Mouse (Mus musculus) hindbrain, embryonic 12.5 days (tissue): ENCODE results near the gene Slc37a3. TPM values are rescaled to one million over a fixed set of nuclear protein-coding genes. Genes with fewer than 3 reads are reported as not detected.

Experiments used
- ATAC-seq: fragments of 200-750 bp; cut with Nextera tagmentation; 2 replicates; pipeline ENCODE4 v1.8.0; 2017; ENCODE audit warnings: moderate TSS enrichment; ENCODE audit not compliant: low FRiP score
- H3K27ac ChIP-seq: fragments of 300-500 bp; sonication (generic); 2 replicates; pipeline ENCODE4 v1.5.1; 2016; ENCODE audit warnings: mild to moderate bottlenecking
- H3K27me3 ChIP-seq: fragments of 300-500 bp; sonication (generic); 2 replicates; pipeline ENCODE4 v1.6.1; 2016; ENCODE audit warnings: mild to moderate bottlenecking
- H3K36me3 ChIP-seq: fragments of 300-500 bp; sonication (generic); 2 replicates; pipeline ENCODE4 v1.6.1; 2016; ENCODE audit warnings: mild to moderate bottlenecking
- H3K4me1 ChIP-seq: fragments of 300-500 bp; sonication (generic); 2 replicates; pipeline ENCODE4 v1.6.1; 2016
- H3K4me2 ChIP-seq: fragments of 300-500 bp; sonication (generic); replicated peaks from 2 replicates; pipeline ENCODE4 v1.6.1; 2016; ENCODE audit warnings: mild to moderate bottlenecking
- H3K4me3 ChIP-seq: fragments of 300-500 bp; sonication (generic); 2 replicates; pipeline ENCODE4 v1.5.1; 2016; ENCODE audit warnings: mild to moderate bottlenecking
- H3K9ac ChIP-seq: fragments of 300-500 bp; sonication (generic); 2 replicates; pipeline ENCODE4 v1.6.1; 2016; ENCODE audit warnings: mild to moderate bottlenecking, moderate library complexity
- H3K9me3 ChIP-seq: fragments of 300-500 bp; sonication (generic); replicated peaks from 2 replicates; pipeline ENCODE4 v1.6.1; 2016; ENCODE audit warnings: mild to moderate bottlenecking
- WGBS: fragments of 180-500 bp; shearing (Covaris S2); methylation state at CpG from one replicate; pipeline ENCODE4 v1.1.7; 2016; 5-methylcytosine and 5-hydroxymethylcytosine counted together
- polyA plus RNA-seq: library from polyadenylated mRNA; unstranded; fragments of >200 nt; fragmentation: Nextera tagmentation; extraction: Ambion mirVana; gene quantifications from 2 replicates; pipeline ENCODE4 v1.2.1, GENCODE M21; 2016

The Slc37a3 gene
- polyA plus RNA-seq, 1 experiment from 2014 or later = 59.0 TPM

DNA sequence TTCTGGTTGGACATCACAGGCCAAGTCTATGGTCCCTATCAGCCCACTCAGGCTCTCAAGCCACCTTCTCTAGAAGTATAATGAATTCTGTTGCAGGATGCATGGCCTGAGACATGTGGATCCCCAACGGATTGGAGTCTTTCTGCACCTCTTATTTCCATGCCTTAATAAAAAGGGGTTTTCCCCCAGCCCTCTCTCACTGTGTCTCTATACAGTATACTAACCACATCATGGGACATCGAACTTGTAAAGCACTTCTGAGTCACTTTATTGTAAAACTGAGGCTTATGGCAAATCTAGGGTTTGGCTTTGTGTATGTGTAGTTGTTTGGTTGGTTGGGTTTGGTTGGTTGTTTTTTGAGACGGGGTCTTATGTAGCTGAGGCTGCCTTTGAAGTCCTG, 65.7 kb downstream of the Slc37a3 start:
- H3K4me2 ChIP-seq = no peak overlapping the region
- no peaks in the 10 kb centered on the region for H3K27me3 ChIP-seq
- no peaks in the 10 kb centered on the region for H3K36me3 ChIP-seq
- H3K4me3 ChIP-seq = no peak overlapping the region
- H3K27ac ChIP-seq = no peak overlapping the region
- WGBS = 87% methylated on average over 3 of the region's 3 CpGs
- no peak overlapping the region for H3K9ac ChIP-seq
- H3K4me1 ChIP-seq = no peaks in the 10 kb centered on the region
- H3K9me3 ChIP-seq = no peaks in the 10 kb centered on the region
- ATAC-seq = no peak

DNA sequence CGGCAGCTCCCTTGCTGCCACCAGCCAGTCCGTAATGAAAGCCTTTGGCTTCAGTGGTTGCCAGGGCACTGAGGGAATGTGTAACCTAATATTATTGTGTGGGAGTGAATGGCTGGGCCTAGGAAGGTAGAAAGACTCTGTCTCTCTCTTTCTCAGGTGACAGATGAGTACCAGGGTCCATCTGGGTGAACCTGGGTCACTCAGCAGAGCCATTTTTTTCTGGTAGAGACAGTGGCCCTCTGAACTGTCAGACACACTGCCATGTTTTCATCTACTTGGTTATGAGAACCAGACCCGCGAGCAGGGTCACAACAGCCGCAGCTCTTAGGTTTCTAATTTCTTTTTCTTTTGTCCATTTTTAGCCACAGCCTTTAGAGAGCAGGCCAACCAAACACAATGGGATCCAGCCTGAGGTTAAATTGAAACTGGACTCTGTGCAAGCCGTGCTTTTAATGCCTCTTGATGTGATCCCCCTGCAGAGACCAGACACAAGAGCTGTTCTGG, 73.1 kb downstream of the Slc37a3 start:
- Histone ChIP-seq H3K9ac (peak overlapping the region; percentile 9; the same call in 1 of the 2 replicates), H3K4me2 (no peak overlapping the region), H3K4me1 (peaks cover 11% of the 10 kb centered on the region), H3K27ac (peak overlapping the region; percentile 57), H3K9me3 (no peaks in the 10 kb centered on the region), H3K4me3 (no peak overlapping the region), H3K36me3 (no peaks in the 10 kb centered on the region), H3K27me3 (no peaks in the 10 kb centered on the region)
- no peak for ATAC-seq
- 4% methylated on average over 6 of the region's 6 CpGs for WGBS

DNA sequence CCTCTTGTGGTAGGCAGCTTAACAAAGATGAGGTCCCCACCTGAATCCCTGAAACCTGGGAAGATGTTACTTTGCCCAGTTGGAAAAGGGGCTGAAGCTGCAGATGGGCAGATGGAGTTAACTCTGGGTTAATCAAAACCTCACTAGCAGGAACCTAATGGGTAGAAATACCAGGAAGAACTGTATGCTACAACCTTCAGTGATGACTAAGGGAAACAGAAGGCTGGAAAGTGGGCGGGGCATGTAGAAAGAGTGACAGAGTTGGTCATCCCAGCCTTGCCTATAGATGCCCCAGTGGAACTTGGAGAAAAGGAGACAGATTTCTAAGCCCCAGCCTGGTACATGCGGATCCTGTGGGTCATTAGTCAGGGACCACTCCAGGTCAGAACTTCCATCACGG, 76.0 kb downstream of the Slc37a3 start:
- no peak for ATAC-seq
- peaks cover 11% of the 10 kb centered on the region for H3K4me1 ChIP-seq
- no peaks in the 10 kb centered on the region for H3K36me3 ChIP-seq
- H3K4me2 ChIP-seq = no peak overlapping the region
- no peak overlapping the region for H3K4me3 ChIP-seq
- 79% methylated on average over 3 of the region's 3 CpGs for WGBS
- H3K9ac ChIP-seq = no peak overlapping the region
- H3K9me3 ChIP-seq = no peaks in the 10 kb centered on the region
- no peaks in the 10 kb centered on the region for H3K27me3 ChIP-seq
- no peak overlapping the region for H3K27ac ChIP-seq

DNA sequence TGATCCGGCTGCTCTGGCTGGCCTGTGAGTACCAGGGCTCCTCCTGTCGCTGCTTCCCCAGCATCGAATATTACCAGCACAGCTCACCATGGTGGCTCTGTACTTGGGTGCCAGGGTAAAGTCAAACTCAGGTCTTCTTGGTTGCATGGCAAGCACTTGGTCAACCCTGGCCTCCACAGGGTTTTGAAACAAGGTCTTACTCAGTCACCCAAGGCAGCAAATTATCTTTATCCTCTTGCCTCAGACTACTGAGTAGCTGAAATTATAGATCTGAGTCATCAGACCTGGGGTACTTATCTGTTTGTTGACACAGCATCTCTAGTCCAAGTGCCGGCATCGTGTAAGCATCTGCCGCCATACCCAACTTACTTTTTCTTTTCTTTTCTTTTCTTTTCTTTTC, 80.4 kb downstream of the Slc37a3 start:
- peaks cover 9% of the 10 kb centered on the region; the same call in 1 of the 2 replicates for H3K4me1 ChIP-seq
- 94% methylated on average over 6 of the region's 6 CpGs for WGBS
- H3K27ac ChIP-seq = no peak overlapping the region
- no peaks in the 10 kb centered on the region for H3K27me3 ChIP-seq
- no peak for ATAC-seq
- H3K9me3 ChIP-seq = no peaks in the 10 kb centered on the region
- H3K4me2 ChIP-seq = no peak overlapping the region
- no peak overlapping the region for H3K9ac ChIP-seq
- no peak overlapping the region for H3K4me3 ChIP-seq
- no peaks in the 10 kb centered on the region for H3K36me3 ChIP-seq

DNA sequence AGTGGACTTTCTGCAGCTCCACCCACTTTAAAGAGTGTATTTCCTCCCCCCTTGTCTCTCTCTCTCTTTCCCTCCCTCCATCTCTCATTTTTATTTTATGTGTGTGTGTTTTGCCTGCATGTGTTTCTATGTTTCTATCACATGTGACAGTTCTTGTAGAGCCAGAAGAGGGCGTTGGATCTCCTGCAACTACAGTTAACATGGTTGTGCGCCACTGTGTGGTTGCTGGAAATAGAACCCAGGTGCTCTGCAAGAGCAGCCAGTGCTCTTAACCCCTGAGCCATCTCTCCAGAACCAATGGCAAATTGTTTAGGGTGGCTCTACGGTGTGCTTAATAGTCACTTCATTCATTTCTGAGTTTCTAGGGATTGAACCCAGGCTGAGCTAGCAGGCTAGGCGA, 81.0 kb downstream of the Slc37a3 start:
- WGBS = 77% methylated on average over 4 of the region's 4 CpGs
- Histone ChIP-seq H3K4me2 (no peak overlapping the region), H3K4me1 (peaks cover 9% of the 10 kb centered on the region; the same call in 1 of the 2 replicates), H3K9ac (no peak overlapping the region), H3K27ac (no peak overlapping the region), H3K4me3 (no peak overlapping the region), H3K9me3 (no peaks in the 10 kb centered on the region), H3K36me3 (no peaks in the 10 kb centered on the region), H3K27me3 (no peaks in the 10 kb centered on the region)
- ATAC-seq = no peak

DNA sequence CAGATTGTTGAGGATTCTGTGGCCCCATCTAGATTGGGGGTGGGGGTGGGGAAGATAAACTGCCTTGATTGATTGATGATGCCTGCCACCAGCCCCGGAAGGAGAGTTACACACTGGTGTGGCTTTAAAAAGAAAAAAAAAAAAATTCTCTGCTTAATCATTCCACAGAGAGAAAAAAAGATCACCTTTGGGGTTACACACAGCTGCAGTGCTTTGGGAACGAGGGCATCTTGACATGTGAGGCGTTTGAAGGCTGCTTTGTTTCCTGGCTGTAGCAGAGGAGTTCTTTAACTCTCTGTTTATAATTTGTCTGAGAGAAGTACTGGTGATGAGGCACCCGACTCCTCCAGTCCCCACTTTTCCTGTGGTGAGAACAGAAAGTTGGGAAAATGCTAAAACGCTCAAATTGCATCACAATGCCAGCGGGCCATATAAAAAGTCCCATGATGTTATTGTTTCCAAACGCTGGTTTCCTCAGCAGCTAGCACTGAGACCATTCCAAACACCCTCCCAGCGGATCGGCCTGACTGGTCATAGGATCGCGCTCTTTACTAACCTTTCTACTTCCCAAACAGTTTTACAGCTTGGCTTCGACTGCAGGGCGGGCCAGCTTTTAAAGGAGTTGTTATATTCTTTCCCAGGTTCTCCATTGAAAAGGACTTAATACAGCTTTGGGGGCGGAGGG, 81.6 kb downstream of the Slc37a3 start:
- no peak overlapping the region for H3K27ac ChIP-seq
- ATAC-seq = no peak
- no peaks in the 10 kb centered on the region for H3K27me3 ChIP-seq
- no peaks in the 10 kb centered on the region for H3K9me3 ChIP-seq
- H3K4me3 ChIP-seq = no peak overlapping the region
- no peaks in the 10 kb centered on the region for H3K36me3 ChIP-seq
- H3K4me1 ChIP-seq = peaks cover 9% of the 10 kb centered on the region; the same call in 1 of the 2 replicates
- H3K4me2 ChIP-seq = peak overlapping the region; percentile 21
- WGBS = 31% methylated on average over 14 of the region's 14 CpGs
- H3K9ac ChIP-seq = no peak overlapping the region

DNA sequence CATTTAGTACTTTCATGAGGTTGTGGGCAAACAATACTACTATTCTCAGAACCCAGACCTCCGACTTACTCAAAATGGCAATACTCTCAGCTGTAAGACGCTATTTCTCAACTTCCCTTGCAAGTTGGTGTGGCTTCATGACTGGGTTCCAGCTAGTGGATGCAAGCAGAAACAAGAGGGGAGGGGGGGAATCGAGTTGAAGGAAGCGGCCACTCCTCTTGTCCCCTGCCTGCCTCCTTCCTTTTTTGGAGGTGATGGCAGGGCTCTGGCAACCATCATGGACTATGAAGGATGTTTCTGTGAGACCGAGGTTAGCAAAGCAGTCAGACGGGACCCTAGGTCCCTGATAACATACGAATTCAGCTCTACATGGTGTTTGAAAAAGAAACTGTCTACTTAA, 87.8 kb downstream of the Slc37a3 start:
- Histone ChIP-seq H3K27ac (no peak overlapping the region), H3K9ac (no peak overlapping the region), H3K4me1 (peaks cover 9% of the 10 kb centered on the region), H3K9me3 (no peaks in the 10 kb centered on the region), H3K36me3 (no peaks in the 10 kb centered on the region), H3K4me3 (no peak overlapping the region), H3K27me3 (no peaks in the 10 kb centered on the region), H3K4me2 (no peak overlapping the region)
- WGBS = 82% methylated on average over 7 of the region's 7 CpGs
- no peak for ATAC-seq

DNA sequence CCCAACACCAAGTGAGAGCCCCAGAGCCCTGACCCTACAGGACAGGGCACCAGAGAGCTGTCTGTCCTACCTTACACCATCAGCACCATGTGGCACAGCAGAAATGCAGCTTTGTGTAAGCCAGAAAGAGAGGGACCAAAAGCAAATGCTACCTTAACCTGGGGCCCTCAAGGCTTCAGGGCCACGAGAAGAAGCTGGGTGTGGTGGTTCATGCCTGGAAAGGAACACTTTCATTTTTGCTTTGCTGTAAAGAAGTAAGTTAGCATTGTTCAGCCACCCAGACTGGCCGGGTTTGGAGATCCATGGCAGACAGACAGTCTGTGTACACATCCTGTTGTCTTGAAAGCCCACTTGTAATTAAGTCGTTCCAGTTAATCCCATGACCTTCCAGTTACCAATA, 89.7 kb downstream of the Slc37a3 start:
- WGBS = 85% methylated on average over 3 of the region's 3 CpGs
- no peaks in the 10 kb centered on the region for H3K36me3 ChIP-seq
- H3K4me1 ChIP-seq = peaks cover 9% of the 10 kb centered on the region
- no peak for ATAC-seq
- H3K4me3 ChIP-seq = no peak overlapping the region
- no peaks in the 10 kb centered on the region for H3K27me3 ChIP-seq
- no peak overlapping the region for H3K4me2 ChIP-seq
- H3K9me3 ChIP-seq = no peaks in the 10 kb centered on the region
- no peak overlapping the region for H3K27ac ChIP-seq
- H3K9ac ChIP-seq = no peak overlapping the region

DNA sequence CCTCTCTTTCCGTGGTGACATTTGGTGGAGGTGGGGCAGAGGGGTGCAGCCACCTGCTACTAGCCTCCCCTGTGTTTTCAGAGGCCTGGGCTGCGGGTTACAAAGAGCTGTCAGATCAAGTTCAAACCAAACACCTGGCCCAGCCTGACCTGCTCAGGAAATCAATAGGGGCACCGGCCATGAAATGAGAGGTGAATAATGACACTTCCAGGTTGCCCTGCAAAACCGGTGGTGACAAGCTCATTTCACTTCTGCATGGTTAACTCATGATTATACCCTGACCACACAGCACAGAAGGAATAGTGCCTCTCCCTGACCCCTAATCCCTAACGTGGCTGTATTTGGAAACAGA, 90.8 kb downstream of the Slc37a3 start:
- H3K27ac ChIP-seq = no peak overlapping the region; the same call in 1 of the 2 replicates
- peaks cover 9% of the 10 kb centered on the region for H3K4me1 ChIP-seq
- no peaks in the 10 kb centered on the region for H3K27me3 ChIP-seq
- 36% methylated on average over 5 of the region's 5 CpGs for WGBS
- ATAC-seq = no peak
- H3K9ac ChIP-seq = no peak overlapping the region
- H3K4me2 ChIP-seq = no peak overlapping the region
- no peaks in the 10 kb centered on the region for H3K9me3 ChIP-seq
- H3K4me3 ChIP-seq = no peak overlapping the region
- no peaks in the 10 kb centered on the region for H3K36me3 ChIP-seq

DNA sequence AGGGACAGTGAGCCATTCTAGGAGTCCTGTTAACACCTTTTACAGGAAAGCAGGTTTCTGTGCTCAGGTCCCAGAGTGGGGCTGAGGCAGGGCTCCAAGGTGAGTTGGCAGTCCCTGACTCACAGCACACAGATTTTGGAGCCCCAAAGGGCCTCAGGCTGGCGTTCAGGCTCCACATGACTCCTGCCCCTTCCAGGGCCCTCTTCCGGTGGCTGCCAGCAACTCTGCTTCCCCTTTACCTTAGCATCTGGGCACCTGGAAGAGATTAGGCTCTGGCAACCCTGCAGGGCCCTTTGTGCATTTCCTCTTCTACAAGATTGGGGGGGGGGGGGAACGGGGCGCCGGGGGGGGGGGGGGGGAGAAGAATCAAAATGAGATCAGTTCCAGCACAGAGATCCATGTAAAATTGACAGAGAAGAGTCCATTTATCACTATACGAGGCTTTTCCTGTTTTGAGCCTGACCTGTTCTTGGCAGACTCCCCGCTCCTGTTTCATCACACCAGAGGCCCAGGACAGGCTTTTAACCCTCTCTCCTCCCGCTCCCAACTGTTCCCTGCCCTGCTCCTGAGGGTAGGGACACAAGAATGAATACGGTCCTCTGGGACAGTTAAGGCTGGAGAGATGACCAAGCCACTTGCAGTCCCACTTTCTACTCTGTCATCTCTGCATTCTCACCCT, 91.3 kb downstream of the Slc37a3 start:
- no peaks in the 10 kb centered on the region for H3K27me3 ChIP-seq
- H3K4me2 ChIP-seq = no peak overlapping the region
- H3K9me3 ChIP-seq = no peaks in the 10 kb centered on the region
- WGBS = 55% methylated on average over 6 of the region's 9 CpGs
- no peak overlapping the region for H3K4me3 ChIP-seq
- no peak overlapping the region for H3K9ac ChIP-seq
- H3K36me3 ChIP-seq = no peaks in the 10 kb centered on the region
- peaks cover 9% of the 10 kb centered on the region for H3K4me1 ChIP-seq
- 0 out of 2 replicates have a peak overlapping the region, but pooled peaks have one; percentile 17 for H3K27ac ChIP-seq
- no peak for ATAC-seq

DNA sequence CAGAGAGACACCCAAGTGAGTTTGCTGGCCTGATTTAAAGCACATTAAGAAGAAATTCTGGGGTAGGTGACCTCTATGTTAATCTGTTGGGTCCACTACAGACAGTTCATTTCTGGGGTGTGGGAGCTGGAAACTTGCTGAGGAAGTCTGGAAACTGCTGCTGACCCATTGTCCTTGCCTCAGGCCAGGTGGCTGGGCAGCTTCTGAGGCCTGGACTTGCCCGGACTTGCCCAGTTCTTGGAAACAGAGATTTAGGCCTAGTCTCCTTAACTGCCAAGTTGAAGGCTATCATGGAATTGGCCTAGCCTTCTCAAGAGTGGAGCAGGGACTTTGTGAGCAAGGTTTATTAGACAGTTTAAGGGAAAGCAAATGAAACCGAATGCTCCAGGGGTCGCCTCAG, 92.6 kb downstream of the Slc37a3 start:
- Histone ChIP-seq H3K4me1 (peaks cover 9% of the 10 kb centered on the region), H3K27me3 (no peaks in the 10 kb centered on the region), H3K27ac (no peak overlapping the region), H3K9ac (no peak overlapping the region), H3K9me3 (no peaks in the 10 kb centered on the region), H3K4me2 (no peak overlapping the region), H3K36me3 (no peaks in the 10 kb centered on the region), H3K4me3 (no peak overlapping the region)
- 83% methylated on average over 3 of the region's 3 CpGs for WGBS
- ATAC-seq = no peak
